Mouse (Mus musculus) hindbrain, embryonic 11.5 days (tissue): ENCODE measurements around the gene Pdzrn4. TPM values are rescaled to one million over a fixed set of nuclear protein-coding genes. Genes with fewer than 3 reads are reported as not detected.

Experiments
- ATAC-seq: fragments of 200-750 bp; cut with Nextera tagmentation; 2 replicates; pipeline ENCODE4 v1.8.0; 2017; ENCODE audit warnings: mild to moderate bottlenecking, moderate TSS enrichment, moderate library complexity; ENCODE audit not compliant: low FRiP score
- DNase-seq: peaks from one replicate; pipeline ENCODE4 v3.0.0-alpha.2; 2015; ENCODE audit warnings: low spot score
- H3K27ac ChIP-seq: fragments of 300-500 bp; sonication (generic); 2 replicates; pipeline ENCODE4 v1.5.1; 2014; ENCODE audit warnings: mild to moderate bottlenecking, low read depth, low read length
- H3K27me3 ChIP-seq: fragments of 300-500 bp; sonication (generic); 2 replicates; pipeline ENCODE4 v1.6.1; 2014; ENCODE audit warnings: mild to moderate bottlenecking, low read length, moderate library complexity, mixed read lengths; ENCODE audit not compliant: control insufficient read depth, insufficient read depth
- H3K36me3 ChIP-seq: fragments of 300-500 bp; sonication (generic); 2 replicates; pipeline ENCODE4 v1.6.1; 2014; ENCODE audit warnings: mild to moderate bottlenecking, low read length, moderate library complexity, mixed read lengths; ENCODE audit not compliant: control insufficient read depth, insufficient read depth
- H3K4me1 ChIP-seq: fragments of 300-500 bp; sonication (generic); replicated peaks from 2 replicates; pipeline ENCODE4 v1.6.1; 2014; ENCODE audit warnings: low read length, mixed read lengths; ENCODE audit not compliant: control insufficient read depth, insufficient read depth
- H3K4me2 ChIP-seq: fragments of 300-500 bp; sonication (generic); replicated peaks from 2 replicates; pipeline ENCODE4 v1.6.1; 2014; ENCODE audit warnings: mild to moderate bottlenecking, low read depth, low read length
- H3K4me3 ChIP-seq: fragments of 300-500 bp; sonication (generic); 2 replicates; pipeline ENCODE4 v1.5.1; 2014; ENCODE audit warnings: low read depth, low read length
- H3K9ac ChIP-seq: fragments of 300-500 bp; sonication (generic); 2 replicates; pipeline ENCODE4 v1.6.1; 2014; ENCODE audit warnings: low read depth, low read length
- H3K9me3 ChIP-seq: fragments of 300-500 bp; sonication (generic); 2 replicates; pipeline ENCODE4 v1.6.1; 2016; ENCODE audit warnings: low read length; ENCODE audit not compliant: control insufficient read depth
- WGBS: fragments of 180-500 bp; shearing (Covaris S2); extraction: QIAGEN DNeasy Blood & Tissue Kit; methylation state at CpG from one replicate; pipeline ENCODE4 v1.1.7; 2014; 5-methylcytosine and 5-hydroxymethylcytosine counted together
- polyA plus RNA-seq: library from polyadenylated mRNA; unstranded; fragments of >200 nt; fragmentation: Nextera tagmentation; extraction: Ambion mirVana; gene quantifications from 2 replicates; pipeline ENCODE4 v1.2.1, GENCODE M21; 2014

Gene Pdzrn4
- polyA plus RNA-seq, 1 experiment from 2014 or later = 21.3 TPM

DNA sequence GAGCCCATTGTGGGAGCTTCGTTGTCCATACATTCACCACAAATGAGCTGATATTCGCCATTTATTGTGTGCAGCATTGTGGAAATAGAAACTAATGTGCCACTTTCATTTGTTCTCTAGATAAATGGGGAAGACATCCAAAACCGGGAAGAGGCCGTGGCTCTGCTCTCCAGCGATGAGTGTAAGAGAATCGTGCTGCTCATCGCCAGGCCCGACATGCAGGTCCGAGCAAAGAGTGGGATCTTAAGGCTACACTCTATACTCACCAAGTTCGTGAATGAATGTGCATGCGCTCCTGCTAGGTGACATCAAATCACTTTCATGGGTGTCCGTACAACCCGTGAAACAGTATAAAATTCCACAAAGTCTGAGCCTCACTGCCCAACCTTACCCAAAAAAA lies 355.9 kb downstream of the Pdzrn4 start:
- Histone ChIP-seq H3K9ac (no peak overlapping the region), H3K27ac (0 out of 2 replicates have a peak overlapping the region, but pooled peaks have one; percentile 25), H3K4me2 (no peak overlapping the region), H3K36me3 (no peaks in the 10 kb centered on the region), H3K9me3 (no peaks in the 10 kb centered on the region), H3K27me3 (no peaks in the 10 kb centered on the region), H3K4me3 (no peak overlapping the region), H3K4me1 (no peaks in the 10 kb centered on the region)
- WGBS = 89% methylated on average over 13 of the region's 13 CpGs
- ATAC-seq = 0 out of 2 replicates have a peak, but pooled peaks have one; percentile 33
- no peak for DNase-seq

DNA sequence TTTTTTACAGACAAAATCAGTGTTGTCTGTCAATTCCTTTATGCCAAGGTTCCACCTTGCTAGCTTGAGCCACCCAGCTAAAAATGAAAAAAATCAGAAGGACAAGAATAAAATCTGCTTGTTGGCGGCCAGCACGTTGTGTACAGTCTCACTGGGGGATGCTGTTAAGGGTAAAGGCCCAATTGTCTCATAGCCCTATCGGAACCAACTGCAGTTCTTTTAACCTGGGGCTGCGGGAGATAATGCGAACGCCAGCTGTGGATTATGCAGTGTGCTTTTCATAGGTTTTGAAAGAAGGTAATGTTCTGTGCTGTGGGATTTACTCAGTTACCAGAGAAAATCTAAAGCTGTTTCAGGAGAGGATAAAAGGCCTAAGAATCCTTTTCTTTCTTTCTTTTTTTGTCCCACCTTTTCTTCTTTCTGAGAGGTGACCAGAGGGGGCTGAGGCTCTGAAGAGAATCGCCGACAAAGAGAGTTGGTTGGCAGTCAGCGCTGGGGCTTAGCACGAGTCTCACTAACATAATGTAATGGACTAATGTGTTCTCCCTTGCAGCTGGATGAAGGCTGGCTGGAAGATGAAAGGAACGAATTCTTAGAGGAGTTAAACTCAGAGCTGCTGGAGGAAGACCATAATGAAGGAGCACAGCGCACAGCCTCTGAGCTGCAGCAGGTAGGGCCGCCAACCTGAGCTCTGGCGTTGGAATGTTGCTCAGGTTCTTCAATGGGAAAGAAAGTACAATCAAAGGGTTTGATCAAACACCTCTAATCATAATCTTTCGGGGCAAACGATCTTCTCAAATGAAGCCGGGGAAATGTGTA lies 360.6 kb downstream of the Pdzrn4 start:
- Histone ChIP-seq H3K9ac (no peak overlapping the region), H3K27me3 (no peaks in the 10 kb centered on the region), H3K9me3 (no peaks in the 10 kb centered on the region), H3K27ac (no peak overlapping the region), H3K36me3 (no peaks in the 10 kb centered on the region), H3K4me2 (no peak overlapping the region), H3K4me1 (no peaks in the 10 kb centered on the region), H3K4me3 (no peak overlapping the region)
- ATAC-seq (no peak), DNase-seq (no peak)
- WGBS = 56% methylated on average over 17 of the region's 17 CpGs

- H3K4me2 ChIP-seq = no peak overlapping the region
- DNase-seq (no peak), ATAC-seq (no peak)
- no peaks in the 10 kb centered on the region for H3K4me1 ChIP-seq
- H3K36me3 ChIP-seq = no peaks in the 10 kb centered on the region
- H3K4me3 ChIP-seq = no peak overlapping the region
- H3K9ac ChIP-seq = no peak overlapping the region
- no peaks in the 10 kb centered on the region for H3K9me3 ChIP-seq
- 91% methylated on average over 8 of the region's 8 CpGs for WGBS
- H3K27ac ChIP-seq = no peak overlapping the region
- H3K27me3 ChIP-seq = no peaks in the 10 kb centered on the region
These were observed 362.3 kb downstream of the Pdzrn4 start for GRCm38 (mm10) chr15:92759001-92759400.

DNA sequence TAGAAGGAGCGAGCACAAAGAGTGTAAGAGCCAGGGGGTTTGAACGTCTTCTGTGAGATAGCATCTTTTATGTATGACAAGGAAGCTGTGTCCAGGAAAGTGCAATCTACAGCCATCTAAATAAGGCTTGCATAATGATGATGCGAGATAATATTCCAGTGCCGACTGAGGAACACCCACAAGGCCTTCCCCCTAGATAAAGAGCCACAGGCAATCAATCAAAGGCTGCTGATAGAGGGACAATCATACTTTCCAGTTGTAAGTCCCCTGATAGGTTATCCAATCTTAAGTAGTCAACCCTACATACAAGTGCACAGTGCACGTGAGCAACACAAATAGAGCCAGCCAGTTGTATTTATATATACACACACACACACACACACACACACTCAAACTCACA lies 366.6 kb downstream of the Pdzrn4 start:
- no peak overlapping the region for H3K27ac ChIP-seq
- no peak overlapping the region for H3K4me3 ChIP-seq
- H3K9ac ChIP-seq = no peak overlapping the region
- WGBS = 86% methylated on average over 5 of the region's 5 CpGs
- no peaks in the 10 kb centered on the region for H3K4me1 ChIP-seq
- no peaks in the 10 kb centered on the region for H3K27me3 ChIP-seq
- H3K4me2 ChIP-seq = no peak overlapping the region
- ATAC-seq (no peak), DNase-seq (no peak)
- H3K9me3 ChIP-seq = no peaks in the 10 kb centered on the region
- H3K36me3 ChIP-seq = no peaks in the 10 kb centered on the region

GRCm38 (mm10) chr15:92769535-92769934 lies 372.9 kb downstream of the Pdzrn4 start:
- no peak overlapping the region for H3K9ac ChIP-seq
- no peaks in the 10 kb centered on the region for H3K9me3 ChIP-seq
- H3K36me3 ChIP-seq = no peaks in the 10 kb centered on the region
- ATAC-seq (no peak), DNase-seq (no peak)
- no peaks in the 10 kb centered on the region for H3K4me1 ChIP-seq
- WGBS = 90% methylated on average over 15 of the region's 15 CpGs
- no peaks in the 10 kb centered on the region for H3K27me3 ChIP-seq
- H3K4me3 ChIP-seq = no peak overlapping the region
- H3K27ac ChIP-seq = no peak overlapping the region
- H3K4me2 ChIP-seq = no peak overlapping the region

- Histone ChIP-seq H3K4me2 (no peak overlapping the region), H3K9me3 (no peaks in the 10 kb centered on the region), H3K4me1 (no peaks in the 10 kb centered on the region), H3K4me3 (no peak overlapping the region), H3K36me3 (no peaks in the 10 kb centered on the region), H3K9ac (no peak overlapping the region), H3K27me3 (no peaks in the 10 kb centered on the region), H3K27ac (no peak overlapping the region)
- no peak for ATAC-seq
- no peak for DNase-seq
- WGBS = 82% methylated on average over 14 of the region's 14 CpGs
These were observed 391.4 kb downstream of the Pdzrn4 start for GRCm38 (mm10) chr15:92788036-92788435.

DNA sequence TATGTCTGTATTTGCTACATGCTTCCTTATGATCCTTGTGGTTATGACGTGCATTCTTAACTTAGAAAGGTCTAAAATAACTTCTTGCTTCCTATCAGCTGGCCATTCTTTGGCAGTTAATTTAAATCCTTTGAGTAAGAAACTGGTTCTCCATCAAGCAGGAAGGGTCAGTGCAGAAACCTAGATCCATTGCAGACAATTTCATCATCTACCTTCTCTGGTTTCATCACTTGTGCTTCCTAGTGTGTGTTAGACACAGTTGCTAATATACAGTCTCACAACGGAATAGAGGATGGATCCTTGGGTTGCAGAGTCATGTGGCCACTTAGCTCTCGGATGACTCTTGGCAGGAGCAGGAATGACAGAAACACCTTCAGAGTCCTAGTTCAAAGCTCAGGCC lies 397.6 kb downstream of the Pdzrn4 start:
- no peak for ATAC-seq
- H3K9ac ChIP-seq = no peak overlapping the region
- no peak overlapping the region for H3K27ac ChIP-seq
- no peaks in the 10 kb centered on the region for H3K4me1 ChIP-seq
- no peak overlapping the region for H3K4me2 ChIP-seq
- no peak for DNase-seq
- no peaks in the 10 kb centered on the region for H3K27me3 ChIP-seq
- H3K36me3 ChIP-seq = no peaks in the 10 kb centered on the region
- 87% methylated on average over 3 of the region's 3 CpGs for WGBS
- H3K9me3 ChIP-seq = no peaks in the 10 kb centered on the region
- no peak overlapping the region for H3K4me3 ChIP-seq

- no peaks in the 10 kb centered on the region for H3K27me3 ChIP-seq
- ATAC-seq = no peak
- no peak overlapping the region for H3K4me2 ChIP-seq
- no peaks in the 10 kb centered on the region for H3K9me3 ChIP-seq
- H3K36me3 ChIP-seq = no peaks in the 10 kb centered on the region
- H3K27ac ChIP-seq = no peak overlapping the region
- WGBS = 63% methylated on average over 3 of the region's 3 CpGs
- H3K9ac ChIP-seq = no peak overlapping the region
- no peak for DNase-seq
- H3K4me1 ChIP-seq = no peaks in the 10 kb centered on the region
- no peak overlapping the region for H3K4me3 ChIP-seq
These were observed 409.3 kb downstream of the Pdzrn4 start for GRCm38 (mm10) chr15:92805934-92806333.

DNA sequence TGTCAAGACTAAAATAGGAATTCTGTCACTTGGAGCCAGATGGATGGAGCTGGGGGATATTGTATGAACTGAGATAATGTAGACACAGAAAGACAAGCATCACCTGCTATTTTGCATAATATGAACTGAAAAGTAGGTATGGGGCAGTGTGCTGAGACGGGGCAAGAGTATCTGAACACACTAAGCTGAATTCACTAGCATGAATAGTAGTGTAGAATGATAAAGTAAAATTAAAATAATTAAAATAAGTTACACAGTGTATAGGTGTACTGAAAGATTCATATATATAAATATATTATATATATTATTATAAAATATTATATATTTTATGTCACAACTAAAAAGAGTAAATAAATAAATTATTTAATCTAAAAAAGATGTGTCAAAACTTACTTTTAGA lies 409.7 kb downstream of the Pdzrn4 start:
- Histone ChIP-seq H3K4me3 (no peak overlapping the region), H3K27me3 (no peaks in the 10 kb centered on the region), H3K9ac (no peak overlapping the region), H3K4me1 (no peaks in the 10 kb centered on the region), H3K27ac (no peak overlapping the region), H3K4me2 (no peak overlapping the region), H3K9me3 (no peaks in the 10 kb centered on the region), H3K36me3 (no peaks in the 10 kb centered on the region)
- WGBS = 84% methylated on average over 1 of the region's 1 CpGs
- no peak for DNase-seq
- ATAC-seq = no peak
